Mouse (Mus musculus): Measurements from ENCODE around the gene Rgs3. TPM values are rescaled to one million over a fixed set of nuclear protein-coding genes. Genes with fewer than 3 reads are reported as not detected.

The Rgs3 gene
- total and polyA plus RNA-seq, 3 experiments: not detected

- no peaks in the 10 kb centered on the region for H3K4me1 ChIP-seq (ENCODE audit: control insufficient read depth in 1 of 2, insufficient read depth in 2 of 2, low read length in 2 of 2)
- no peaks in the 10 kb centered on the region for H3K79me2 ChIP-seq (ENCODE audit: control insufficient read depth, insufficient read depth, low read length, poor library complexity)
- no peaks in the 10 kb centered on the region for H3K9me3 ChIP-seq (replicated peaks; ENCODE audit: insufficient read depth, low read length)
- DNase-seq (ENCODE audit: low read depth, low spot score): no peak
- H3K4me3 ChIP-seq (ENCODE audit: control insufficient read depth in 1 of 2, insufficient read depth in 1 of 2, low read depth in 2 of 2, low read length in 2 of 2): no peak overlapping the region
- TF ChIP-seq POLR2AphosphoS5 (IDR thresholded peaks at IDR 0.05; ENCODE audit: borderline replicate concordance, low read depth, low read length) (no peak), E2F4 (IDR thresholded peaks at IDR 0.05; ENCODE audit: borderline replicate concordance, low read depth, low read length) (no peak), USF2 (IDR thresholded peaks at IDR 0.05; ENCODE audit: borderline replicate concordance in 1 of 2, insufficient read depth in 1 of 2, low read depth in 1 of 2, low read length in 2 of 2) (no peak), SIN3A (IDR thresholded peaks at IDR 0.05; ENCODE audit: low read length) (no peak), BHLHE40 (IDR thresholded peaks at IDR 0.05; ENCODE audit: borderline replicate concordance, low read depth, low read length) (no peak), ZC3H11A (IDR thresholded peaks at IDR 0.05; ENCODE audit: low read depth, low read length) (no peak), USF1 (IDR thresholded peaks at IDR 0.05; ENCODE audit: low read depth, low read length) (no peak), GABPA (IDR thresholded peaks at IDR 0.05; ENCODE audit: low read depth, low read length) (no peak), HCFC1 (IDR thresholded peaks at IDR 0.05; ENCODE audit: low read depth, low read length) (no peak), ZNF384 (IDR thresholded peaks at IDR 0.05; ENCODE audit: low read depth, low read length) (no peak), ETS1 (IDR thresholded peaks at IDR 0.05; ENCODE audit: low read depth, low read length) (no peak), MAFK (IDR thresholded peaks at IDR 0.05; ENCODE audit: borderline replicate concordance, low read depth, low read length) (no peak)
- no peaks in the 10 kb centered on the region for H3K36me3 ChIP-seq (ENCODE audit: control insufficient read depth in 1 of 2, insufficient read depth in 2 of 2, low read length in 2 of 2)
- H3K27ac ChIP-seq (ENCODE audit: control insufficient read depth, low read depth, low read length): no peak overlapping the region
- no peaks in the 10 kb centered on the region for H3K27me3 ChIP-seq (ENCODE audit: control insufficient read depth in 1 of 2, insufficient read depth in 2 of 2, low read length in 2 of 2)
- H3K9ac ChIP-seq (ENCODE audit: control insufficient read depth, low read depth, low read length, poor library complexity, severe bottlenecking): no peak overlapping the region
Observed at GRCm38 (mm10) chr4:62722021-62722426, 162.4 kb downstream of the Rgs3 start.

GRCm38 (mm10) chr4:62723795-62724194 lies 164.1 kb downstream of the Rgs3 start:
- Histone ChIP-seq H3K36me3 (ENCODE audit: control insufficient read depth in 1 of 2, insufficient read depth in 2 of 2, low read length in 2 of 2) (no peaks in the 10 kb centered on the region), H3K4me3 (ENCODE audit: control insufficient read depth in 1 of 2, insufficient read depth in 1 of 2, low read depth in 2 of 2, low read length in 2 of 2) (no peak overlapping the region), H3K9ac (ENCODE audit: control insufficient read depth, low read depth, low read length, poor library complexity, severe bottlenecking) (no peak overlapping the region), H3K9me3 (replicated peaks; ENCODE audit: insufficient read depth, low read length) (no peaks in the 10 kb centered on the region), H3K79me2 (ENCODE audit: control insufficient read depth, insufficient read depth, low read length, poor library complexity) (no peaks in the 10 kb centered on the region), H3K27me3 (ENCODE audit: control insufficient read depth in 1 of 2, insufficient read depth in 2 of 2, low read length in 2 of 2) (no peaks in the 10 kb centered on the region), H3K4me1 (ENCODE audit: control insufficient read depth in 1 of 2, insufficient read depth in 2 of 2, low read length in 2 of 2) (no peaks in the 10 kb centered on the region), H3K27ac (ENCODE audit: control insufficient read depth, low read depth, low read length) (no peak overlapping the region)
- TF ChIP-seq NELFE (IDR thresholded peaks at IDR 0.05; ENCODE audit: low read depth, low read length): no peak
- TF ChIP-seq ZC3H11A (IDR thresholded peaks at IDR 0.05; ENCODE audit: low read depth, low read length): no peak
- no peak for TF ChIP-seq GABPA (IDR thresholded peaks at IDR 0.05; ENCODE audit: low read depth, low read length)
- TF ChIP-seq UBTF (IDR thresholded peaks at IDR 0.05; ENCODE audit: borderline replicate concordance, insufficient read depth, low read depth, low read length): no peak
- TF ChIP-seq RCOR1 (IDR thresholded peaks at IDR 0.05; ENCODE audit: low read depth, low read length): no peak
- TF ChIP-seq ZMIZ1 (IDR thresholded peaks at IDR 0.05; ENCODE audit: low read depth, low read length): no peak
- TF ChIP-seq KAT2A (conservative IDR thresholded peaks at IDR 0.05; ENCODE audit: low read depth, low read length): no peak
- TF ChIP-seq MYB (IDR thresholded peaks at IDR 0.05; ENCODE audit: low read depth, low read length): no peak
- no peak for TF ChIP-seq ZKSCAN1 (IDR thresholded peaks at IDR 0.05; ENCODE audit: low read depth, low read length)
- TF ChIP-seq TCF12 (IDR thresholded peaks at IDR 0.05; ENCODE audit: low read depth, low read length): no peak
- no peak for TF ChIP-seq BHLHE40 (IDR thresholded peaks at IDR 0.05; ENCODE audit: borderline replicate concordance, low read depth, low read length)
- no peak for TF ChIP-seq POLR2A (IDR thresholded peaks at IDR 0.05; ENCODE audit: control insufficient read depth in 1 of 2, insufficient read depth in 1 of 2, low read depth in 1 of 2, low read length in 2 of 2, poor library complexity in 1 of 2)
- TF ChIP-seq CTCF (IDR thresholded peaks at IDR 0.05 in 2 of 3, conservative IDR thresholded peaks at IDR 0.05 in 1 of 3; ENCODE audit: control insufficient read depth in 1 of 3, insufficient read depth in 1 of 3, low read depth in 2 of 3, low read length in 3 of 3, poor library complexity in 1 of 3, severe bottlenecking in 1 of 3): no peak
- TF ChIP-seq HCFC1 (IDR thresholded peaks at IDR 0.05; ENCODE audit: low read depth, low read length): no peak
- no peak for TF ChIP-seq USF2 (IDR thresholded peaks at IDR 0.05; ENCODE audit: borderline replicate concordance in 1 of 2, insufficient read depth in 1 of 2, low read depth in 1 of 2, low read length in 2 of 2)
- DNase-seq (ENCODE audit: low read depth, low spot score): no peak
